Mouse (Mus musculus) bone marrow macrophage, adult 2 months (primary cell): Measurements from ENCODE around the gene Vmn2r62. TPM values are rescaled to one million over a fixed set of nuclear protein-coding genes. Genes with fewer than 3 reads are reported as not detected.
"Not testable (repeated sequence)": the region's sequence is repeated elsewhere in the genome, so short reads cannot be mapped to it uniquely, and the experiment has no call there.

Experiments used
- H3K27ac ChIP-seq: 2 replicates; pipeline ENCODE4 v1.5.1; 2012; ENCODE audit warnings: low read depth, low read length; ENCODE audit not compliant: insufficient read depth
- H3K4me1 ChIP-seq: 2 replicates; pipeline ENCODE4 v1.6.1; 2012; ENCODE audit warnings: low read length; ENCODE audit not compliant: control insufficient read depth, insufficient read depth
- H3K4me3 ChIP-seq: 2 replicates; pipeline ENCODE4 v1.5.1; 2012; ENCODE audit warnings: mild to moderate bottlenecking, low read length, moderate library complexity; ENCODE audit not compliant: insufficient read depth
- CTCF ChIP-seq: IDR thresholded peaks from 2 replicates; pipeline ENCODE4 v1.5.1; 2012; ENCODE audit warnings: low read depth, mild to moderate bottlenecking, low read length, moderate library complexity
- POLR2A ChIP-seq: IDR thresholded peaks from 2 replicates; pipeline ENCODE4 v1.6.1; 2012; ENCODE audit warnings: mild to moderate bottlenecking, low read depth, low read length, borderline replicate concordance
- polyA plus RNA-seq: library from polyadenylated mRNA; stranded (reverse); fragments of >200 nt; gene quantifications from 2 replicates; pipeline ENCODE4 v1.2.4, GENCODE M21; 2012; ENCODE audit not compliant: missing spikeins, insufficient read depth, insufficient read length

The Vmn2r62 gene
- not detected in 2 replicates for polyA plus RNA-seq

DNA sequence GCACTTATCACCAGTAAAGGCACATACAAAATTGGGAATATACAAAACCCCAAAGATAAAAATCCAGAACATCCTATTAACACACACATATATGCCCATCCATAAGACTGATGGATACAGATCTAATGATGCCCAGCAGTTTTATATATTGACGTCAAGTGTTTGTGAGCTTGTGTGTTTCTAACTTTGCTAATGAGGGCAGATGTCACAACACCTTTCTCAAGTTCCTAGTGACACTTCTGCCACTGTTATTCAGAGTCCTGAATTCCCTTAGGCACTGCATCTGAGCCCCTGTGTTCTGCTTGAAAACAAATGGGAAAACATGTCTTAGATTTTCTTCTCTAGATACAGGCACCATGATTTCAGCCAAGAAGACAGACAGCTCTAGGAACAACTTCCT is at the start of gene Vmn2r62:
Vmn2r62 (minus strand) TSS at position 101 of the 400 bp plus-strand sequence.
- H3K4me1 ChIP-seq, H3K4me3 ChIP-seq, H3K27ac ChIP-seq: not testable (repeated sequence)

DNA sequence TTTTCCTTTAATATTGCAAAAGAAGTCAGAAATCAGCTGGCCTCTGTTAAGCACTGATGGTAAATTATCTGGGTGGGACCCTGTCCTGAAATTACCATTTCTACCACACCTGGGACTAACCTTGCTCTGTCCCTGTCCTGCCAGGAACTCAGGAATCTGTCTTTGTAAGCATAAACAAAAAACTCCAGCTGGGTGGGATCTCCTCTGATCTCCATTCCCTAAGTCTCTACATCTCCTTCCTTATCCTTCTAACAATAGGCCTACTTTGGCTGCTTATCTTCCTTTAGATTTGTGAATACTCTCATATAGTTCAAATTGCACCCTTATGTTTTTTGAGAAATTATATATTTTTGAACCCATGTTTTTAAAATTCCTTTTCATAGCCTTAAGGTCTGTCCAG is 45.0 kb upstream of the Vmn2r62 start:
- H3K27ac ChIP-seq, H3K4me3 ChIP-seq, H3K4me1 ChIP-seq: not testable (repeated sequence)

DNA sequence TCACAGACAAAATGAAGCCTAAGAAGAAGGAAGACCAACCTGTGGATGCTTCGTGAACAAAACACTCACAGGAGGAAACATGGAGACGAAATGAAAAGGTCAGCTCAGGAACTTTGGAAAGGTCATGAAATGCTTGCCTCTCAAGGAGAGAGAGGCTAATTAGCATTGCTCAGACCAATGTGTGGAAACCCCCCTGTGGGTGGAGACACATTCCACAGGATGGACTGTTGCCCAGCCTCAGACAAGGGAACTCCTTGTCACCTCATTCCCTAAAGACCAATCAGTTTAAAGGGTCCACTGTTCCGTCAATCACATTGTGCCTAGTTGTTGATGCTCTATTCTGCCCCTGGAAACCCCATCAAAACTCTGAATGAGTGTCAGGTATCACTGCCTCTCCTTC is 38.9 kb upstream of the Vmn2r62 start:
- TF ChIP-seq CTCF (no peak), POLR2A (no peak)
- Histone ChIP-seq H3K4me3 (no peak overlapping the region), H3K4me1 (no peaks in the 10 kb centered on the region), H3K27ac (no peak overlapping the region)

DNA sequence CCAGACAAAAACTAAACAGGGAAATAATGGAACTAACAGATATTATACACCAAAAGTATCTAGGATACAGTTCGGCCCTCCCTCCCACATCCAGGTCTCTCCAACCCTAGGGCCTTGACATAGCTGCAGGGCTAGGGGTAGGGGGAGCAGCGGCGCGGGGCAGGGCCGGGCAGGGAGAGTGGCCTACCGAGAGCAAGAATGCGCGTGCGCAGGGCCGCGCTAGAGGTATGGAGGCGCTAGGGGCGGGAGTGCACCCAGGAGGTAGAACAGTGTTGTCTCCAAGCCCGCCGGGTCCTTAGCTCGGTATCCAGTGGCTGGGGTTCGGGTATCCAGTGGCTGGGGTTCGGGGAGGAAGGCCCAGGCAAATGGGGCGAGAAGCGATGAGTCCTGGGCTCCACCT is 43.5 kb downstream of the Vmn2r62 start:
- H3K4me3 ChIP-seq: no peak overlapping the region
- TF ChIP-seq POLR2A (no peak), CTCF (no peak)
- H3K27ac ChIP-seq: no peak overlapping the region
- no peaks in the 10 kb centered on the region for H3K4me1 ChIP-seq

DNA sequence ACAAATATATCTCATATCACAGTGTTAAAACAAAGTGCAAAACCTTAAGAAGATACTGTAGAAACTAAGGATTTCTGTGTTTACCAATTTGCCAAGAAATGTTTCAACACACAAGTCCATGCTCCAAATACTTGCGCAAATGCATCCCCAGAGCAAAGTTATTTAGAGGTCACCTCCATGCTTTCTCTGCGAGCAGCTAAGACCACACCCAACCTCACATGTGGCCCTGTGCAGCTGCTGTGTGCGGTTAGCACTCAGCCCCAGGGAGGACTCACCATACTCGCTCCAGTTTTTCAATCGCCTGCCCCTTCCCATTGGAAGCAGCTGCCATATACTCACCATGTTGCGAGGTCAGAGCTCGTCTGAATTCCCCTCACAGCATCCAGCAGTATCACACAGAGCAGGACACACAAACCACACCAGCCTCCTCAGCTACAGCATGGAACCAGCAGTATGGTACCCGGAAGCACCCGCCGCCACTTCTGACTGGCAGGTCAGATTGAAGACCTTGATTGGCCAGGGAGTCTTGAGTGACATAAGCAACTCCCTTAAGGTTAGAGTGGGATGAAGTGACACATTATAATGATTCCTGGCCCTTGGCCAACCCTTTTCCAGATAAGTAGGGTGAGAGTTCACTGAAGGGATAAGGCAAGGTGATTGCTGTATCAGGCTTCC is 54.7 kb downstream of the Vmn2r62 start:
- H3K4me3 ChIP-seq: no peak overlapping the region
- TF ChIP-seq POLR2A (no peak), CTCF (no peak)
- no peak overlapping the region for H3K27ac ChIP-seq
- no peaks in the 10 kb centered on the region for H3K4me1 ChIP-seq

DNA sequence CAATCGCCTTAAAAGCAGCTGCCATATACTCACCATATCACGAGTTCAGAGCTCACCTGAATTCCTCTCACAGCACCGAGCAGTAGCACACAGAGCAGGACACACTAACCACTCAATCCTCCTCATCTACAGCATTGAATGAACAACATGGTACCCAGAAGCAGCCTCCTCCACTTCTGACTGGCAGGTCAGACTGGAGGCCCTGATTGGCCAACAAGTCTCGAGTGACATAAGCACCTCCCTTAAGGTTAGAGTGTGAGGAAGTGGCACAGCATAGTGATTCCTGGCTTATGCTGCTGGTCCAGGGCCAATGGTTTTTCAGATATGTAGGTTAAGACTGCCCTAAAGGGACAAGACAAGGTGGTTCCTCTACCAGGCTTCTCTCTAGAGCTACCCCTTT is 66.4 kb downstream of the Vmn2r62 start, which contains the start of gene Gm17067:
Gm17067 (minus strand) TSS at position 101 of the 400 bp plus-strand sequence.
- not testable (repeated sequence) for H3K4me1 ChIP-seq, H3K27ac ChIP-seq, H3K4me3 ChIP-seq

Other genes with a start within 250 kb of the Vmn2r62 start
- not detected in 2 replicates for gene Gm21028, start 214.9 kb downstream of the Vmn2r62 start, polyA plus RNA-seq
- gene Zfp977, start 201.0 kb downstream of the Vmn2r62 start, polyA plus RNA-seq: not detected in 2 replicates
- gene Zfp976, start 150.9 kb downstream of the Vmn2r62 start, polyA plus RNA-seq: 2.3 and 2.5 TPM in 2 replicates
- gene Zfp975, start 100.8 kb downstream of the Vmn2r62 start, polyA plus RNA-seq: 4.9 and 5.5 TPM in 2 replicates
- gene Gm17067, start 66.5 kb downstream of the Vmn2r62 start, polyA plus RNA-seq: not detected in 2 replicates
- not detected in 2 replicates for gene Gm2381, start 73.7 kb upstream of the Vmn2r62 start, polyA plus RNA-seq
- not detected in 2 replicates for gene Vmn2r63, start 140.3 kb upstream of the Vmn2r62 start, polyA plus RNA-seq
- gene Gm9268, start 225.2 kb upstream of the Vmn2r62 start, polyA plus RNA-seq: not detected in 2 replicates